Mouse (Mus musculus): ENCODE results near the gene Tnrc6a.

Gene Tnrc6a

DNA sequence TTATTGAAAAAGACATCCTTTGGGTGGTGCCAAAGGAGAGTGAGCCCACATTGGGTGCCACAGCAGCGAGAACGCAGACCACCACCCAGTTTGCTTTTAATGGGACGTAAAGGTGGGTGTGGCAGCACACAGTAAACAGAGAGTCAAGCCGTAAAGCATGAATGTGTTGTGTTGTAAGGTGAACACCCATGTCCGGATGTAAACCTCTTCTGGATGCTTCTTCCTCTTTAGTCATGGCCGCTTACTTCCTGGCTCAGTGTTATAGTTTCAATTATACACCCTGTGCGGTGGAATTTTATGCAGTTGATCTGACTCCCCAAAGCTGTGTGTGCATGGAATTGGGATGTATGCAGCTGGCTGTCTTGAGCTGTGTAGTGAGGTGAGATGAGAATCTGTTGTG lies 118.6 kb downstream of the Tnrc6a start:
- no peak for DNase-seq

GRCm38 (mm10) chr7:123244833-123245232 lies 121.1 kb downstream of the Tnrc6a start:
- no peak for DNase-seq

Measured in kidney, postnatal 14 days (tissue).